Mouse (Mus musculus) heart, adult 8-10 months (tissue): ENCODE measurements around the gene Gnl3l. TPM values are rescaled to one million over a fixed set of nuclear protein-coding genes. Genes with fewer than 3 reads are reported as not detected.
A peak's percentile ranks its signal among the peaks of the same experiment; 100 is the strongest.

Source experiments
- DNase-seq: peaks from one replicate; pipeline ENCODE4 v3.0.0; 2022; ENCODE audit warnings: low spot score
- total RNA-seq, 4 experiments: library from RNA; stranded (reverse); gene quantifications; 2 replicates each; pipeline ENCODE4 v1.2.4; 2022

The Gnl3l gene
- total RNA-seq, 4 experiments from 2014 or later, result 34.4 to 41.6 (median 40.6) TPM

DNA sequence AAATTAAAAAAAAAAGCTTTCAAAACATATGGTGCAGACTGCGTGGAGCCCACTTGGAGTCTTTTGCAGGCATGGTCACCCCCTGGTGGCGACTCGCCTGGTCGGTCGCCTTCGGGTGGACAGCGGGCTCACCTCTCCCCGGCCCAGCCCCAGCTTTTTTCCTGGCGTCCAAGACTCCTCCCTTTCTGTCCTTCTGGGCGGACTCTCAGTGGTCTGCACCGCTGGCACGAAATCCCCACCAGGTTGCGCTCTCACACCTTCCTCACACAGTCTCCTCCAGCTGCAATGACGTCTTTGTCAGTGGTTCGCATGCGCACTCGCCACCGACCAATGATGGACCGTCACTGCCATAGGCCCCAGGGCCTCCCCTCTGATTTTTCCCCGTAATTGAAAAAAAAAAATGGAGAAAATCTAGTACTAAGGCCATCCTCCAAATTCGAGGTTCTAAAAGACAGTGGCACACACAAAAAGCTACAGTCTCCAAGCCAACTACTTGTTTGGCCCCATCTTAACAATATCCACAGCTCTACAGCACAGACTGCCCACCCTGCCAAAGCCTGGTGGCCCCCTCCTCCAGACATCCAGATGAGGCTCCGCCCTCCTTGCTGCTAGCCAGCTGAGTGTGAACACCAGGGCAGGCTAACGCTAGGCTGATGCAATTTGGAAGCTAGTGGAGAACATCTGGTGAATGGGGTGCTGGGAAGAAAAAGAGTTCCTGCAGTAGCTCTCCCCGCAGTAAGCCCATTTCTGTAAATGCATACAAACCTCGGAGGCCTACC lies 60.4 kb downstream of the Gnl3l start:
- peak; percentile 65 for DNase-seq

DNA sequence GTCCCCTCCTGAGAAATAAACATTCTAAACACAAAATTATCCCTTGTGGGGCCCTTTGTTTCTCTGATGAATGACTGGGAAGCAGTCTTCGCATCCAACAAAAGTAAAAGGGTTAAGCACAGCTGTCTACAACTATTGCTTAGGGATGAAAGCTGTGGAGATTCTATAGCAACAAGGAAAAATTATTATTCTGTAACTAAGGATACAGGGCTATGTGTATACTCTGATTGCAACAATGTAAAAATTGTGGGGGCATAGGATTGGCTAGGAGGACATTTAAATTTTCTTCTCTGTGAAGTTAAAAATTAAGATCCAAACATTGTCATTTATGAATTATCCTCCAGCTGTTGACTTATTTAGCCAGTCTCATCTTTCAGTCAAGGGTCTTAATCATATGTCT lies 61.1 kb downstream of the Gnl3l start:
- no peak for DNase-seq

DNA sequence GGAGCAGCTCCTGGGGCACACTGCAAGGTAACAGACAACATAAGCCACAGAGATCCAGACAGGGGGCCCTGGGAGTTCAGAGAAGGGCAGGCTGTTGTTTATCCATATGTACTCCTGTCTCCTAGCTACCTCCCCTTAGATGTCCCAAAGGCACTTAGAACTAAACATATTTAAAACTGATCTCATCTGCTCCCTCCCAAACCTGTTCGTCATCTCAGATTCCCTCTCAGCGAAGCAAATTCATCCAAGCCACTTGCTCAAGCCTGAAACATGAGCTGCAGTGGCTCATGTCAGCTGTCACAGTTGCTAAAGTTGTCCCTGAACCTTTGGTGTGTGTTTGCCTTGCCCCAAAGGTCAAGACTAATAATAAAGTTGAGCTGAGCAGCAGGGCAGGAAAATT lies 61.7 kb downstream of the Gnl3l start:
- peak; percentile 20 for DNase-seq

DNA sequence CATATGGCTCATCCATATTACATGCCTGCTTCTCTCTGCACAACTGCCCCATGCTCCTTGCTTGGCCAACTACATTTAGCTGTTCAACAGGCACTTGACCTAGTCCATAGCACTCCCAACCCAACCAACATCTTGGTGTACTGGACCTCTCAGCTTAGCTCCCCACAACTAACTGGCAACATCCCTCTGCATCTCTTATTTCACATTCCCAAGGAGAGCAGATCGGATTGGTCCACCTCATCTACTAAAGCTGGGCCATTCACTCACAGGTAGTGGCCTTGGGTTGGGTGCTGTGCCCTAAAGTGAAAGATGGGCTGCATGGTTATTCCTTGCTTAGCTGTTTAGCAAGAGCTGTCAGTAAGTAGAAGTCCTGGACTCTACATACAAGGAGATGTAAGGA lies 62.4 kb downstream of the Gnl3l start:
- no peak for DNase-seq

Other genes with a start within 250 kb of the Gnl3l start
- gene Maged2, start 203.0 kb downstream of the Gnl3l start, total RNA-seq, result 10 to 100 TPM; 20.7 to 29.9 (median 24.2) TPM
- 1 to 10 TPM; 6.5 to 9.4 (median 7.5) TPM for gene Fgd1, start 28.8 kb upstream of the Gnl3l start, total RNA-seq
- gene Tsr2, start 79.2 kb upstream of the Gnl3l start, total RNA-seq, result 10 to 100 TPM; 15.2 to 18.2 (median 16.1) TPM
- under 1 TPM; 0.26 to 0.50 (median 0.41) TPM for gene Wnk3, start 180.8 kb upstream of the Gnl3l start, total RNA-seq